Mouse (Mus musculus): Measurements from ENCODE around the gene Upk3bl.

DNA sequence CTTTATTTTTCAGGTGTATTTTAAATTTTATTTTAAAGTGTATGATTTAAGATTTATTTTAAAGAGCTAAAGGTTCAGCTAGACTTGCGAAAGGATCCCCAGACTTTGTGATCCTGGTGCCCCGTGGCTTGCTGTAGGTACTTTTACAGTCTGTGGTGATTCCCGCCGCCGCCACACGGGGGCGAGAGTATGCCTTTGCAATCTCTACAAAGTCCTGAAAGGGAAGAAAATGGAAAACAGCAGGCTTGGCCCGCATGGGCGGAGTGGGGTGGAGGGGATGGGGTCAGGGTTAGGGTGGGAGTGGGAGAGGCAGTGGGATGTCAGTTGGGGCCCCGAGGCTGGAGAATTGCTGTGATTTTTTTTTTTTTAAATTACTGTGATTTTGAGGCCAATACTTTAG, 8.3 kb upstream of the Upk3bl start:
- peak; percentile 61 for TF ChIP-seq CTCF (IDR thresholded peaks at IDR 0.05; ENCODE audit: borderline replicate concordance, insufficient read depth, low read length)
- TF ChIP-seq POLR2A (IDR thresholded peaks at IDR 0.05; ENCODE audit: low read depth, low read length): no peak

All from embryonic fibroblast, embryonic 13.5 days (primary cell).